Mouse (Mus musculus) adrenal gland, adult 8-10 months (tissue): Measurements from ENCODE around the gene Zfp871. TPM values are rescaled to one million over a fixed set of nuclear protein-coding genes. Genes with fewer than 3 reads are reported as not detected.

Source experiments
- DNase-seq: peaks from one replicate; pipeline ENCODE4 v3.0.0; 2022
- total RNA-seq, 4 experiments: library from RNA; stranded (reverse); gene quantifications; 2 replicates each; pipeline ENCODE4 v1.2.4; 2022

The Zfp871 gene
- 10 to 100 TPM; 42.0 to 67.7 (median 61.5) TPM for total RNA-seq

- peak; percentile 88 for DNase-seq
Observed at GRCm38 (mm10) chr17:32788094-32788559, at the start of gene Zfp871. Gene Zfp871 (minus strand): TSS chr17:32788287.

- no peak for DNase-seq
Observed at GRCm38 (mm10) chr17:32830418-32830782, 42.3 kb upstream of the Zfp871 start.

- DNase-seq, result peak; percentile 74
Observed at GRCm38 (mm10) chr17:32829540-32830417, 41.7 kb upstream of the Zfp871 start, which contains the start of gene Zfp799. Gene Zfp799 (minus strand): TSS chr17:32830261.

GRCm38 (mm10) chr17:32816074-32816784, 28.1 kb upstream of the Zfp871 start:
- no peak for DNase-seq

GRCm38 (mm10) chr17:32814136-32814535, 26.0 kb upstream of the Zfp871 start:
- no peak for DNase-seq

- no peak for DNase-seq
Observed at GRCm38 (mm10) chr17:32810648-32811047, 22.6 kb upstream of the Zfp871 start.

- no peak for DNase-seq
Observed at GRCm38 (mm10) chr17:32809544-32810374, 21.7 kb upstream of the Zfp871 start, which contains the start of gene Zfp811. Gene Zfp811 (minus strand): TSS chr17:32809931.

- DNase-seq, result no peak
Observed at GRCm38 (mm10) chr17:32808921-32809320, 20.8 kb upstream of the Zfp871 start.

- no peak for DNase-seq
Observed at GRCm38 (mm10) chr17:32789244-32789643, 1.2 kb upstream of the Zfp871 start.

GRCm38 (mm10) chr17:32788576-32788975, 489 bp upstream of the Zfp871 start:
- no peak for DNase-seq

GRCm38 (mm10) chr17:32787436-32788093, 522 bp downstream of the Zfp871 start:
- no peak for DNase-seq

GRCm38 (mm10) chr17:32786944-32787343, 1.1 kb downstream of the Zfp871 start:
- DNase-seq, result no peak

- no peak for DNase-seq
Observed at GRCm38 (mm10) chr17:32785656-32786055, 2.4 kb downstream of the Zfp871 start.

- DNase-seq, result no peak
Observed at GRCm38 (mm10) chr17:32777564-32777963, 10.5 kb downstream of the Zfp871 start.

GRCm38 (mm10) chr17:32771213-32771612, 16.9 kb downstream of the Zfp871 start:
- no peak for DNase-seq

GRCm38 (mm10) chr17:32766422-32766821, 21.7 kb downstream of the Zfp871 start:
- no peak for DNase-seq

GRCm38 (mm10) chr17:32757331-32757730, 30.8 kb downstream of the Zfp871 start:
- no peak for DNase-seq

GRCm38 (mm10) chr17:32753634-32754033, 34.5 kb downstream of the Zfp871 start:
- no peak for DNase-seq

GRCm38 (mm10) chr17:32752813-32753360, 35.2 kb downstream of the Zfp871 start:
- no peak for DNase-seq

GRCm38 (mm10) chr17:32750611-32751010, 37.5 kb downstream of the Zfp871 start:
- no peak for DNase-seq

GRCm38 (mm10) chr17:32741057-32741456, 47.0 kb downstream of the Zfp871 start:
- DNase-seq, result no peak

- DNase-seq, result no peak
Observed at GRCm38 (mm10) chr17:32738406-32738805, 49.7 kb downstream of the Zfp871 start.
